Mouse (Mus musculus) right cerebral cortex, postnatal 14 days (tissue): Measurements from ENCODE around the gene Trpc1.

Experiments
- DNase-seq: peaks from one replicate; pipeline ENCODE4 v3.0.0; 2022

The Trpc1 gene

GRCm38 (mm10) chr9:95696581-95696980 lies 53.6 kb downstream of the Trpc1 start:
- DNase-seq: no peak

- DNase-seq: no peak
Measured at GRCm38 (mm10) chr9:95695023-95695422, 55.2 kb downstream of the Trpc1 start.

- DNase-seq: no peak
Measured at GRCm38 (mm10) chr9:95694526-95694925, 55.6 kb downstream of the Trpc1 start.

GRCm38 (mm10) chr9:95693528-95694100 lies 56.6 kb downstream of the Trpc1 start:
- no peak for DNase-seq

- no peak for DNase-seq
Measured at GRCm38 (mm10) chr9:95692823-95693222, 57.4 kb downstream of the Trpc1 start.

GRCm38 (mm10) chr9:95688064-95688463 lies 62.1 kb downstream of the Trpc1 start:
- DNase-seq: no peak

- no peak for DNase-seq
Measured at GRCm38 (mm10) chr9:95685660-95686440, 64.3 kb downstream of the Trpc1 start.

GRCm38 (mm10) chr9:95680691-95681090 lies 69.5 kb downstream of the Trpc1 start:
- no peak for DNase-seq

GRCm38 (mm10) chr9:95679966-95680365 lies 70.2 kb downstream of the Trpc1 start:
- DNase-seq: no peak

GRCm38 (mm10) chr9:95676021-95676420 lies 74.2 kb downstream of the Trpc1 start:
- DNase-seq: no peak

GRCm38 (mm10) chr9:95675064-95675699 lies 75.0 kb downstream of the Trpc1 start:
- no peak for DNase-seq

- DNase-seq: no peak
Measured at GRCm38 (mm10) chr9:95672760-95673159, 77.4 kb downstream of the Trpc1 start.

GRCm38 (mm10) chr9:95672331-95672730 lies 77.8 kb downstream of the Trpc1 start:
- DNase-seq: no peak

GRCm38 (mm10) chr9:95668306-95668705 lies 81.9 kb downstream of the Trpc1 start:
- no peak for DNase-seq

- DNase-seq: peak; percentile 43
Measured at GRCm38 (mm10) chr9:95667836-95668235, 82.3 kb downstream of the Trpc1 start.

GRCm38 (mm10) chr9:95665835-95666234 lies 84.3 kb downstream of the Trpc1 start:
- no peak for DNase-seq

- DNase-seq: peak; percentile 16
Measured at GRCm38 (mm10) chr9:95664290-95664989, 85.7 kb downstream of the Trpc1 start.

- no peak for DNase-seq
Measured at GRCm38 (mm10) chr9:95657941-95658340, 92.2 kb downstream of the Trpc1 start.
